Mouse (Mus musculus): ENCODE measurements around the gene A730049H05Rik.

DNA sequence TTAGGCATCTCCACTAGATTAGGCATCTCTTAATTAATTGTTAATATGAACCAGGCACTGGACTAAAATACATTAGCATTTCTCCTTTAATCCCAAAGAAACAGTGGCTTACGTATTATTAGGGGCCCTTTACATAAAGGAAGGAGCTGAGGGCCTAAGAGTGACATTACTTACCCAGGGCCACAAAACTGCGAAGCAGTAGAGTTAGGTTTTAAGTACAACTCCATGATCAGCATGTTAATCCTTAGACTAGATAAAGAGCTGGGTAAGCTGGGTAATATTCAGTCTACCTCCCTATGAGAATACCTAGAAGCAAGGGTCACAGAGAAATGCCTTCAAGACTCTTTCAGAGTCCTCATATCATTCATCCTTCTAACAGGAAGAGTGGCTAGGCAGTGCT, 12.9 kb downstream of the A730049H05Rik start:
- TF ChIP-seq MYOD1 (IDR thresholded peaks at IDR 0.05; ENCODE audit: control insufficient read depth, insufficient read length, low read depth) (no peak), USF1 (IDR thresholded peaks at IDR 0.05; ENCODE audit: low read depth) (no peak), CTCF (IDR thresholded peaks at IDR 0.05; ENCODE audit: control insufficient read depth, insufficient read depth, insufficient read length) (no peak), MYOG (IDR thresholded peaks at IDR 0.05; ENCODE audit: control insufficient read depth, extremely low read depth, insufficient read length) (no peak), MAX (IDR thresholded peaks at IDR 0.05) (no peak), CEBPB (IDR thresholded peaks at IDR 0.05; ENCODE audit: low read depth) (no peak)
